8 mouse cellular contexts compared by ENCODE assay signal in genomic region chr9:120932797-120933586, GRCm38 (mm10). TPM values are rescaled to one million over a fixed set of nuclear protein-coding genes. Genes with fewer than 3 reads are reported as not detected.
DNase-seq lines count a peak whose midpoint lies in the region; ATAC-seq lines count a peak whose summit lies in the region.

No protein-coding gene starts in this region.

- peak; percentile 98 for DNase-seq in adrenal gland, adult 2 months
- DNase-seq in embryo, embryonic 11 days = peak; percentile 98
- DNase-seq in gastrocnemius, postnatal 25 days = peak; percentile 96
- DNase-seq in intestine, embryonic 14.5 days (ENCODE audit: low spot score) = peak; percentile 97
- peak; percentile 95 to 96 for DNase-seq in left cerebral cortex, postnatal 14 days (ENCODE audit: low spot score in 2 of 2)
- DNase-seq in mesoderm, embryonic 11.5 days (ENCODE audit: low read depth, low spot score) = peak; percentile 97
- peak; percentile 97 for DNase-seq in right cerebral cortex, postnatal 25 days
- peak; percentile 96 to 97 for DNase-seq in urinary bladder, postnatal 36 days (ENCODE audit: low spot score in 2 of 2)

- peaks cover 6% of the 10 kb centered on the region; the same call in 1 of the 2 replicates for H3K36me3 ChIP-seq in intestine, embryonic 14.5 days (ENCODE audit: control insufficient read depth, insufficient read depth, low read length)

- intact Hi-C loops in left cerebral cortex, postnatal 14 days (cut with DNase I) = loop anchor here (5.0 to 10.0 kb wide), 3 partner anchors 61 to 158 kb away; no protein-coding TSS in a partner anchor

- peaks cover 23% of the 10 kb centered on the region for H3K4me1 ChIP-seq in intestine, embryonic 14.5 days (replicated peaks; ENCODE audit: control insufficient read depth, insufficient read depth, low read length)

- no peaks in the 10 kb centered on the region for H3K27me3 ChIP-seq in intestine, embryonic 14.5 days (replicated peaks; ENCODE audit: control insufficient read depth, insufficient read depth, low read length)

- H3K4me3 ChIP-seq in intestine, embryonic 14.5 days (ENCODE audit: low read depth, low read length) = peak overlapping the region; percentile 82

- peak; percentile 92 for ATAC-seq in intestine, embryonic 14.5 days (replicated peaks; ENCODE audit: low FRiP score, low TSS enrichment, low read depth)

- peak overlapping the region; percentile 89 for H3K27ac ChIP-seq in intestine, embryonic 14.5 days (ENCODE audit: low read depth)

- WGBS in intestine, embryonic 14.5 days = 6% methylated on average over 73 of the region's 78 CpGs

- no peaks in the 10 kb centered on the region for H3K9me3 ChIP-seq in intestine, embryonic 14.5 days (ENCODE audit: control insufficient read depth, low read length)

- peak overlapping the region; percentile 36 for H3K4me2 ChIP-seq in intestine, embryonic 14.5 days (ENCODE audit: low read length)

- H3K9ac ChIP-seq in intestine, embryonic 14.5 days (ENCODE audit: low read length) = peak overlapping the region; percentile 96

RNA-seq across cellular contexts. Expression of gene Ctnnb1, which starts 4.0 kb away (rescaled TPM):
- total RNA-seq in adrenal gland, adult 2 months (2021) = 100 to 1,000 TPM; 723 to 888 TPM
- 78.3 and 197 TPM in 2 replicates for polyA plus RNA-seq in adrenal gland, adult 2 months (2012; rRNA removed)
- total RNA-seq in gastrocnemius, postnatal 25 days (2021) = 100 to 1,000 TPM; 215 to 220 TPM
- polyA plus RNA-seq in intestine, embryonic 14.5 days (2014; fragmentation: Nextera tagmentation; extraction: Ambion mirVana) = 629 and 691 TPM in 2 replicates
- 100 to 1,000 TPM; 615 to 674 TPM for total RNA-seq in left cerebral cortex, postnatal 14 days (2021)

Comparison
In these comparisons a context has a peak if more than half of its experiments do, and no peak if none do; other contexts are left out.
1. Peak in every context shown above with its lines: DNase-seq, ATAC-seq, H3K4me3 ChIP-seq and H3K27ac ChIP-seq.